In genomic region chr11:97802495-97802894, GRCm38 (mm10) we compare ENCODE assay signal across 8 mouse cellular contexts. TPM values are rescaled to one million over a fixed set of nuclear protein-coding genes. Genes with fewer than 3 reads are reported as not detected.
A peak's percentile ranks its signal among the peaks of the same experiment; 100 is the strongest.
DNase-seq lines count a peak whose midpoint lies in the region; ATAC-seq and TF ChIP-seq lines count a peak whose summit lies in the region.
"Had no signal": no experiment of that assay in that cellular context is flagged by ENCODE, and none has a peak within 500 bp of the region (broad histone marks: within the 10 kb centered on the region; RNA-seq: fewer than 3 reads in every experiment).

No protein-coding gene starts in this region.

- H3K4me3 ChIP-seq in left cerebral cortex, adult 2 months: peak overlapping the region; percentile 75; the same call in 1 of the 2 replicates
- H3K4me3 ChIP-seq in forebrain, embryonic 15.5 days: peak overlapping the region; percentile 98
- no peak overlapping the region for H3K4me3 ChIP-seq in limb, embryonic 12.5 days (replicated peaks)
- H3K4me3 ChIP-seq in small intestine, adult 2 months (ENCODE audit: low read depth, low read length): no peak overlapping the region

- peaks cover under 1% of the 10 kb centered on the region for H3K36me3 ChIP-seq in forebrain, embryonic 15.5 days
- peaks cover 9% of the 10 kb centered on the region for H3K36me3 ChIP-seq in limb, embryonic 12.5 days
- peaks cover 13% of the 10 kb centered on the region for H3K36me3 ChIP-seq in small intestine, adult 2 months (ENCODE audit: control insufficient read depth, insufficient read depth, low read length)

- intact Hi-C loops in left cerebral cortex, adult 2 months (cut with DNase I): no loop called here
- intact Hi-C loops in left cerebral cortex, postnatal 10 days (cut with DNase I): no loop called here

- H3K9me3 ChIP-seq in forebrain, embryonic 15.5 days: no peaks in the 10 kb centered on the region
- H3K9me3 ChIP-seq in limb, embryonic 12.5 days: no peaks in the 10 kb centered on the region

- DNase-seq in left cerebral cortex, adult 2 months (ENCODE audit: extremely low spot score in 1 of 2, low spot score in 2 of 2): no peak
- DNase-seq in left cerebral cortex, postnatal 10 days (ENCODE audit: extremely low spot score in 1 of 2, low spot score in 2 of 2): no peak
- DNase-seq in testis, postnatal 10 days (ENCODE audit: low spot score): no peak
- no peak for DNase-seq in ovary, postnatal 36 days (ENCODE audit: low spot score)

- ATAC-seq in forebrain, embryonic 15.5 days (replicated peaks): no peak
- ATAC-seq in limb, embryonic 12.5 days (ENCODE audit: insufficient number of reproducible peaks, insufficient read depth, low FRiP score, low TSS enrichment, low read depth): no peak

- H3K4me2 ChIP-seq in forebrain, embryonic 15.5 days (replicated peaks): peak overlapping the region; percentile 58
- H3K4me2 ChIP-seq in limb, embryonic 12.5 days: peak overlapping the region; percentile 79; the same call in 1 of the 2 replicates

- H3K4me1 ChIP-seq in forebrain, embryonic 15.5 days: peaks cover 66% of the 10 kb centered on the region
- H3K4me1 ChIP-seq in limb, embryonic 12.5 days (replicated peaks): peaks cover 53% of the 10 kb centered on the region
- peaks cover 46% of the 10 kb centered on the region for H3K4me1 ChIP-seq in small intestine, adult 2 months (ENCODE audit: control insufficient read depth, insufficient read depth, insufficient read length, low read length)

- no peak for TF ChIP-seq POLR2A in small intestine, adult 2 months (IDR thresholded peaks at IDR 0.05; ENCODE audit: low read depth, low read length)

- no peak for TF ChIP-seq CTCF in left cerebral cortex, adult 2 months (IDR thresholded peaks at IDR 0.05)
- TF ChIP-seq CTCF in small intestine, adult 2 months (IDR thresholded peaks at IDR 0.05; ENCODE audit: extremely low read depth, insufficient read length, insufficient replicate concordance, low read depth, low read length): no peak

- 26% methylated on average over 6 of the region's 6 CpGs for WGBS in forebrain, embryonic 15.5 days
- 51% methylated on average over 6 of the region's 6 CpGs for WGBS in limb, embryonic 12.5 days
- WGBS in small intestine, adult 2 months: 33% methylated on average over 6 of the region's 6 CpGs

- no peak overlapping the region for H3K9ac ChIP-seq in forebrain, embryonic 15.5 days (replicated peaks)
- no peak overlapping the region for H3K9ac ChIP-seq in limb, embryonic 12.5 days (replicated peaks)

- peak overlapping the region; percentile 98; the same call in 1 of the 2 replicates for H3K27ac ChIP-seq in left cerebral cortex, adult 2 months
- H3K27ac ChIP-seq in forebrain, embryonic 15.5 days (replicated peaks): no peak overlapping the region
- no peak overlapping the region; the same call in 1 of the 2 replicates for H3K27ac ChIP-seq in limb, embryonic 12.5 days
- H3K27ac ChIP-seq in small intestine, adult 2 months (ENCODE audit: insufficient read depth, low read depth, low read length): peak overlapping the region; percentile 99

- no peaks in the 10 kb centered on the region for H3K27me3 ChIP-seq in forebrain, embryonic 15.5 days
- no peaks in the 10 kb centered on the region for H3K27me3 ChIP-seq in limb, embryonic 12.5 days
- H3K27me3 ChIP-seq in small intestine, adult 2 months (ENCODE audit: control insufficient read depth, insufficient read depth, low read length): no peaks in the 10 kb centered on the region

RNA-seq across cellular contexts. Expression of gene Lasp1, which starts 3.7 kb away (rescaled TPM):
- total RNA-seq in left cerebral cortex, adult 2 months (2021): 100 to 1,000 TPM; 174 to 191 TPM
- 100 to 1,000 TPM; 190 to 203 TPM for total RNA-seq in left cerebral cortex, postnatal 10 days (2021)
- polyA plus RNA-seq in forebrain, embryonic 15.5 days (2015; fragmentation: Nextera tagmentation; extraction: Ambion mirVana): 129 and 132 TPM in 2 replicates
- 110 and 120 TPM in 2 replicates for polyA plus RNA-seq in limb, embryonic 12.5 days (2016; fragmentation: Nextera tagmentation; extraction: Ambion mirVana)
- 165 and 397 TPM in 2 replicates for polyA plus RNA-seq in small intestine, adult 2 months (2012; rRNA removed)

RNA-seq across cellular contexts. Expression of gene Rpl23, which starts 20.3 kb away (rescaled TPM):
- total RNA-seq in left cerebral cortex, adult 2 months (2021): 100 to 1,000 TPM; 326 to 327 TPM
- total RNA-seq in left cerebral cortex, postnatal 10 days (2021): 100 to 1,000 TPM; 423 to 456 TPM
- polyA plus RNA-seq in forebrain, embryonic 15.5 days (2015; fragmentation: Nextera tagmentation; extraction: Ambion mirVana): 327 and 370 TPM in 2 replicates
- 513 and 518 TPM in 2 replicates for polyA plus RNA-seq in limb, embryonic 12.5 days (2016; fragmentation: Nextera tagmentation; extraction: Ambion mirVana)
- polyA plus RNA-seq in small intestine, adult 2 months (2012; rRNA removed): 10.2 and 22.0 TPM in 2 replicates

RNA-seq across cellular contexts. Expression of gene 1700001P01Rik, which starts 26.8 kb away (rescaled TPM):
- 1 to 10 TPM in 1 of 2 experiments, not detected in 1; 1.0 TPM for total RNA-seq in left cerebral cortex, adult 2 months (2021)
- under 1 TPM; 0.60 to 0.63 TPM for total RNA-seq in left cerebral cortex, postnatal 10 days (2021)
- 0.39 and 0.75 TPM in 2 replicates for polyA plus RNA-seq in forebrain, embryonic 15.5 days (2015; fragmentation: Nextera tagmentation; extraction: Ambion mirVana)
- 0.37 TPM in 1 of 2 replicates, not detected in the other for polyA plus RNA-seq in limb, embryonic 12.5 days (2016; fragmentation: Nextera tagmentation; extraction: Ambion mirVana)
- polyA plus RNA-seq in small intestine, adult 2 months (2012; rRNA removed): not detected in 2 replicates
- polyA plus RNA-seq: large intestine, adult 2 months had no signal

RNA-seq across cellular contexts. Expression of gene Cwc25, which starts 36.1 kb away (rescaled TPM):
- 10 to 100 TPM; 19.5 to 21.3 TPM for total RNA-seq in left cerebral cortex, adult 2 months (2021)
- total RNA-seq in left cerebral cortex, postnatal 10 days (2021): 10 to 100 TPM; 18.8 to 19.4 TPM
- 18.0 and 18.6 TPM in 2 replicates for polyA plus RNA-seq in forebrain, embryonic 15.5 days (2015; fragmentation: Nextera tagmentation; extraction: Ambion mirVana)
- 24.6 and 25.6 TPM in 2 replicates for polyA plus RNA-seq in limb, embryonic 12.5 days (2016; fragmentation: Nextera tagmentation; extraction: Ambion mirVana)
- polyA plus RNA-seq in small intestine, adult 2 months (2012; rRNA removed): 1.7 and 3.7 TPM in 2 replicates

RNA-seq across cellular contexts. Expression of gene B230217C12Rik, which starts 38.1 kb away (rescaled TPM):
- total RNA-seq in left cerebral cortex, adult 2 months (2021): 10 to 100 TPM; 77.6 to 78.9 TPM
- total RNA-seq in left cerebral cortex, postnatal 10 days (2021): 10 to 100 TPM; 40.0 to 45.1 TPM
- 17.8 and 21.0 TPM in 2 replicates for polyA plus RNA-seq in forebrain, embryonic 15.5 days (2015; fragmentation: Nextera tagmentation; extraction: Ambion mirVana)
- 11.8 and 13.2 TPM in 2 replicates for polyA plus RNA-seq in limb, embryonic 12.5 days (2016; fragmentation: Nextera tagmentation; extraction: Ambion mirVana)
- polyA plus RNA-seq in small intestine, adult 2 months (2012; rRNA removed): 0.43 and 0.44 TPM in 2 replicates

Comparison
In these comparisons a context has a peak if more than half of its experiments do, and no peak if none do; other contexts are left out.
1. H3K27ac ChIP-seq: peak in left cerebral cortex, adult 2 months (single experiment) and small intestine, adult 2 months (single experiment); none in forebrain, embryonic 15.5 days (single experiment) and limb, embryonic 12.5 days (single experiment).
2. H3K4me3 ChIP-seq: peak in left cerebral cortex, adult 2 months (single experiment) and forebrain, embryonic 15.5 days (single experiment); none in limb, embryonic 12.5 days (single experiment) and small intestine, adult 2 months (single experiment).
3. RNA of gene Rpl23, which starts 20.3 kb away (polyA plus RNA-seq): 513 to 518 TPM in limb, embryonic 12.5 days and 327 to 370 TPM in forebrain, embryonic 15.5 days; 10.2 to 22.0 TPM in small intestine, adult 2 months; every median in the first group is over 10 times any median in the second.